Mouse (Mus musculus) lung, embryonic 15.5 days (tissue): ENCODE results near the gene Pdia3. TPM values are rescaled to one million over a fixed set of nuclear protein-coding genes. Genes with fewer than 3 reads are reported as not detected.

ENCODE experiments used
- ATAC-seq: fragments of 200-750 bp; cut with Nextera tagmentation; 2 replicates; pipeline ENCODE4 v1.8.0; 2017; ENCODE audit warnings: moderate number of reproducible peaks, borderline replicate concordance; ENCODE audit not compliant: low FRiP score, low TSS enrichment; ENCODE audit errors: extremely low read depth
- H3K27ac ChIP-seq: fragments of 300-500 bp; sonication (generic); 2 replicates; pipeline ENCODE4 v1.5.1; 2015; ENCODE audit warnings: moderate library complexity, mild to moderate bottlenecking, inconsistent platforms
- H3K27me3 ChIP-seq: fragments of 300-500 bp; sonication (generic); 2 replicates; pipeline ENCODE4 v1.6.1; 2015; ENCODE audit warnings: inconsistent platforms
- H3K36me3 ChIP-seq: fragments of 300-500 bp; sonication (generic); 2 replicates; pipeline ENCODE4 v1.6.1; 2015; ENCODE audit warnings: inconsistent platforms
- H3K4me1 ChIP-seq: fragments of 300-500 bp; sonication (generic); 2 replicates; pipeline ENCODE4 v1.6.1; 2015; ENCODE audit warnings: inconsistent platforms
- H3K4me2 ChIP-seq: fragments of 300-500 bp; sonication (generic); 2 replicates; pipeline ENCODE4 v1.6.1; 2015; ENCODE audit warnings: inconsistent platforms, mild to moderate bottlenecking, moderate library complexity
- H3K4me3 ChIP-seq: fragments of 300-500 bp; sonication (generic); 2 replicates; pipeline ENCODE4 v1.5.1; 2015; ENCODE audit warnings: mild to moderate bottlenecking, inconsistent platforms
- H3K9ac ChIP-seq: fragments of 300-500 bp; sonication (generic); 2 replicates; pipeline ENCODE4 v1.6.1; 2015; ENCODE audit warnings: inconsistent platforms
- H3K9me3 ChIP-seq: fragments of 300-500 bp; sonication (generic); 2 replicates; pipeline ENCODE4 v1.6.1; 2016; ENCODE audit warnings: inconsistent platforms
- WGBS: fragments of 180-500 bp; shearing (Covaris S2); methylation state at CpG from one replicate; pipeline ENCODE4 v1.1.7; 2015; 5-methylcytosine and 5-hydroxymethylcytosine counted together
- polyA plus RNA-seq: library from polyadenylated mRNA; unstranded; fragments of >200 nt; fragmentation: Nextera tagmentation; extraction: Ambion mirVana; gene quantifications from 2 replicates; pipeline ENCODE4 v1.2.1, GENCODE M21; 2015

Pdia3 gene
- polyA plus RNA-seq, 1 experiment from 2014 or later = 889 TPM

DNA sequence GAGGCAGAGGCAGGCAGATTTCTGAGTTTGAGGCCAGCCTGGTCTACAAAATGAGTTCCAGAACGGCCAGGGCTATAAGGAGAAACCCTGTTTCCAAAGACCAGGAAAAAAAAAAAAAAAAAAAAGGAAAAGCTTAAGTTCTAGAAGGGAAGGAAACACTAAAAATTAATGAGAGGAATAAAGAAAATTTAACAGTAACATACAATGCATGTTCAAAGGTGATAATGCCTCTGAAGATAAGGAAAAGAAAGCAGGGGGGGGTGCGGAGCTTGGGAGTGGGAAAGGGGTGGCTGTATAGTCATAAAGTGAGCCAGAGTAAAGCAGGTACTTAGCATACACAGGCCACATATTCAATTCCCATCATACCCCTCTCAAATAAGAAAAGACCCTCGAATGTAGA, 31.5 kb downstream of the Pdia3 start:
- WGBS = 75% methylated on average over 3 of the region's 3 CpGs

DNA sequence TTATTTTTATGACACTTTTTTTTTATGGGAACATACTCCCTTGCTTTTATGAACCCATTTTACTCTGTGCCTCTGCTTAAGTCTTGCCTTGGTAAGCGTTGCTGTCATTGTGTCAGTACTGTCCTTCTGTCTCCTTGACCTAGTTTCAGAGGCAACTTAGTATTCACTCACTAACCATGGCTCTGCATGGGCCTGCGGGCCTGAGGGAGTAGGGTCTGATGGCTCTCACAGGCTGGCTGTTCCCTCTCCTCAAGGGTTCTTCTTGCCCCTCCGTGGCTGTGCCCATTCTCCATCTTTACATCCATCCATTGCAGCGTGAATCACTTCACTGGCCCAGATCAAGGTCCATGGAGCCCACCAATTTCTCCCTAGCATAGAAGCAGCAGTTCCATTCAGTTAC, 32.9 kb downstream of the Pdia3 start:
- Histone ChIP-seq H3K9me3 (no peaks in the 10 kb centered on the region), H3K27ac (no peak overlapping the region), H3K4me2 (no peak overlapping the region), H3K27me3 (peaks cover 4% of the 10 kb centered on the region; the same call in 1 of the 2 replicates), H3K9ac (no peak overlapping the region), H3K4me1 (peaks cover 36% of the 10 kb centered on the region), H3K4me3 (no peak overlapping the region), H3K36me3 (peaks cover 4% of the 10 kb centered on the region)
- WGBS = 74% methylated on average over 4 of the region's 4 CpGs
- no peak for ATAC-seq

More for the DNA sequence above, 31.5 kb downstream of the Pdia3 start:
- H3K9ac ChIP-seq = no peak overlapping the region
- no peaks in the 10 kb centered on the region for H3K9me3 ChIP-seq
- no peak overlapping the region for H3K4me2 ChIP-seq
- no peak overlapping the region for H3K27ac ChIP-seq
- peaks cover 4% of the 10 kb centered on the region; the same call in 1 of the 2 replicates for H3K27me3 ChIP-seq
- H3K4me3 ChIP-seq = no peak overlapping the region
- no peak for ATAC-seq
- H3K36me3 ChIP-seq = no peaks in the 10 kb centered on the region
- peaks cover 25% of the 10 kb centered on the region for H3K4me1 ChIP-seq

DNA sequence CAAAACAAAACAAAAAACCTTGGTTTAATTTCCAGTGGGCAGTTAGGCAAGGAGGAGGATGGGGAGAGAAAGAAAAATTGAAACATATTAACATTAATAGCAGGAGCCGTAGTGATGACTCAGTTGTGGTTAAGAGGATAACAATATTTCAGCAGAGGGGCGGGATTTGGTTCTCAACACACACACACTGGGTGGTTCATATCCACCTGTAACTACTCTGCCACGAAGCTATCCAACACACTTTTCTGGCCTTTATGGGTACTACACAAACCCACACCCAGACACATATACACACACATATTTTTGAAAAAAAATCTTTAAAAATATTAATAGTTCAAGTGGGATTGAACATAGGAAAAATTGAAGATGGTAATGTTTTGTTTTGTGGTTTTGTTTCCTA, 33.4 kb downstream of the Pdia3 start:
- H3K4me3 ChIP-seq = no peak overlapping the region
- 81% methylated on average over 3 of the region's 3 CpGs for WGBS
- peaks cover 1% of the 10 kb centered on the region; the same call in 1 of the 2 replicates for H3K27me3 ChIP-seq
- H3K9ac ChIP-seq = no peak overlapping the region
- ATAC-seq = no peak
- peaks cover 32% of the 10 kb centered on the region for H3K4me1 ChIP-seq
- H3K27ac ChIP-seq = no peak overlapping the region
- H3K9me3 ChIP-seq = no peaks in the 10 kb centered on the region
- H3K36me3 ChIP-seq = peaks cover 5% of the 10 kb centered on the region
- H3K4me2 ChIP-seq = no peak overlapping the region

DNA sequence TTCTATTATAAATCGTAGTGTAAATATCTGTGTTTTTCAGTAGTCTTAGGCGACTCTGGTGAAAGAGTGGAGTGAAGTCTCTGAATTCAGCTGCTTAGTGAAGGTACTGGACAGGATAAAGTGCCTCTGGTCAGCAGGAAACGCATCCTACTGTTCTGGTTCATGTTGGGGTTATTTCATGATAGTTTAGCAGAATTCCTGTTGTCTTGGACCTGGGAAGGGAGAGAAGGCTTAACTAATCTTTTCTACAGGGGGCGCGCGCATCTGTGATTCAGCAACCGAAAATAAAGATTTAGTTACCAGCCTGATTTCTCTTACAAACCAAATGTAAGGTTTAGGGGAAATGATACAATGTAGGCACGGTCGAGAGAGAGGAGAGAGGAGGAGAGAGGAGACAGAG, 34.6 kb downstream of the Pdia3 start:
- WGBS = 10% methylated on average over 9 of the region's 9 CpGs

DNA sequence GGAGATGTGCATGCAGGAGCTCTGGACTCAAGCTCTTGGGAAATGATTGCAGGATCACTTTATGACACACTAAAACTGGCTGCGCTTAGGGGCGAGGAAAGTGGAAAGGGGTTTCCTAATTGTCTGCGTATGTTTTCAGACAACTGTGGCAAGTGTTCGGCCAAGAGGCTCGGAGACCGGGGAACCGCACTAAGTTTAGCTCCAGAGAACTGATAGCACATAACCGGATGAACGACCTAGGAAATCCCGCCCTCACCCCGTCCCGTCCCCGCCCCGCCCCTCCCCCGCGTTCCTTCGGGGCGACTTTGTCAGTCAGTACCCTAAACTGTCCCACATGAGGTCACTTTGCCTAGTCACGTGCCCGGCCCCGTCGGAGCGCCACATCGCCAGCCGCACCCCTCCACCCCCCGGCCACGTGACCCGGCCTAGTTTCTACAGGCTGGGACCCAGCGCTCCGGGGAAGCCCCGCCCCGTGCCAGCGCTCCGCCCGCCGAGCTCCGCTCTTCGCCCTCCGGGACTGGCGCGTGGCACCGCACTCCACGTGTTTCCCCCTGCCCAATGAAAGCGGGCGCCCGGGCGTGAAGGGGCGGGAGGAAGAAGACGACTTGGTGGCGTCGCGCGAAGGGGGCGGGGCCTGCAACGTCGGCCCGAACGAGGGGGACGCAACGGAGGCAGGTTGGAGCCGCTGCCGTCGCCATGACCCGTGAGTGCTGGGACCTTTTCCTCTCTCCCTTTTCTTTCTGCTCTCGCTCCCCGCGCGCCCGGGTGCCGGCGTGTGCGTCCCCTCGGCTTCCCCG, 35.4 kb downstream of the Pdia3 start, which contains the start of gene Serf2:
Gene Serf2, plus strand, starts transcription at position 457 of the 797 bp plus-strand sequence.
- H3K4me3 ChIP-seq = peak within 1 kb of the TSS; percentile 96
- ATAC-seq = peak; percentile 98
- H3K27ac ChIP-seq = peak within 1 kb of the TSS; percentile 96
- no peaks in the 10 kb centered on the region for H3K9me3 ChIP-seq
- peaks cover 24% of the 10 kb centered on the region for H3K4me1 ChIP-seq
- H3K9ac ChIP-seq = peak within 1 kb of the TSS; percentile 96
- under 1% methylated on average over 55 of the region's 74 CpGs for WGBS
- H3K4me2 ChIP-seq = peak within 1 kb of the TSS; percentile 84
- peaks cover 19% of the 10 kb centered on the region for H3K36me3 ChIP-seq
- H3K27me3 ChIP-seq = no peaks in the 10 kb centered on the region

More for the DNA sequence above, 34.6 kb downstream of the Pdia3 start:
- H3K36me3 ChIP-seq = peaks cover 17% of the 10 kb centered on the region
- H3K27me3 ChIP-seq = no peaks in the 10 kb centered on the region
- peak overlapping the region; percentile 96 for H3K4me3 ChIP-seq
- H3K27ac ChIP-seq = peak overlapping the region; percentile 96
- peak overlapping the region; percentile 42 for H3K9ac ChIP-seq
- peak overlapping the region; percentile 84 for H3K4me2 ChIP-seq
- peaks cover 26% of the 10 kb centered on the region for H3K4me1 ChIP-seq
- no peaks in the 10 kb centered on the region for H3K9me3 ChIP-seq
- ATAC-seq = no peak

DNA sequence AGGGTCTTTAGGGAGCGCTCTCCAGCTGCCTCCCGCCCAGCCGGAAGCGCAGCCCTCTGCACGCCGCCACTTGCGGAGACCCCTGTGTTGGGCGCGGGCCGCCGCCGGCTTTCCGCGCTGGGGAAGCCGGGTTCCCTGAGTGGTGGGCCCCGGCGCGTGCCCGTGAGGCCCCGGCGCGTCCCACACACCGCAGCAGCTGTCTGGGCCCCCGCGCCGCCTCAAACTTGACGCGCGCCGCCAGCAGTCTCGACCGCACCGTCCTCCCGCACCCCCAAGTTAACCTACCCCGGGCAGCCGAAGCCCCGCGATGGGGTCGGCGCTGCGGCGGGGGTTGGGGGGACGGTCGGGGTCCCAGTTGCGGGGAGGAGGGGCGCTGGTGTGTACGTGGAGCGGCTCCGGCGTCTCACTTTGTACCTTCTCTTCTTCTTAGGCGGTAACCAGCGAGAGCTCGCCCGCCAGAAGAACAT, 36.0 kb downstream of the Pdia3 start:
- Histone ChIP-seq H3K4me2 (peak overlapping the region; percentile 60), H3K9me3 (no peaks in the 10 kb centered on the region), H3K27me3 (no peaks in the 10 kb centered on the region), H3K4me1 (peaks cover 24% of the 10 kb centered on the region), H3K36me3 (peaks cover 19% of the 10 kb centered on the region), H3K9ac (peak overlapping the region; percentile 96), H3K4me3 (peak overlapping the region; percentile 96), H3K27ac (peak overlapping the region; percentile 94)
- ATAC-seq = peak; percentile 56; the same call in 1 of the 2 replicates
- WGBS = under 1% methylated on average over 53 of the region's 54 CpGs

DNA sequence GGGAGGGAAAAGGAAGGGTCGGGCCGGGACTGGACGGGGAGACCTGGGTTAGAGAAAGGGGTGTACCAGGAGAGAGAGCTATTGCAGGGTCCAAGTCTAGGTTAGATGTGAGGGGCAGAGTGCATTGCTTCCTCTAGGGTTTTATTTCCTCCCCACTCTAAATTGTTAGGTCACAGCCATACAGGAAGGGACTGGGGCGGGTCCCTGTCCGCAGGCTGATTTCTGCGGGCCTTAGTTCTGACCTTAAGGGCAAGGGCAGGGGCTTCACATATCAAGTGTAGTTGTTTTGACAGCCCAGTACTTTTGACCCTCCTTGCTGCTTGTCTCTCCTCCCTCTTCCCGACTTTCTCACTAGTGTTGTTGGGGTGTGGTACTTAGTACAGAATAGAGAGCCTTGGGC, 36.5 kb downstream of the Pdia3 start:
- Histone ChIP-seq H3K4me2 (peak overlapping the region; percentile 60), H3K4me3 (peak overlapping the region; percentile 96), H3K27me3 (no peaks in the 10 kb centered on the region), H3K9me3 (no peaks in the 10 kb centered on the region), H3K27ac (peak overlapping the region; percentile 94), H3K36me3 (peaks cover 21% of the 10 kb centered on the region), H3K9ac (peak overlapping the region; percentile 96), H3K4me1 (peaks cover 24% of the 10 kb centered on the region)
- no peak for ATAC-seq
- 1% methylated on average over 7 of the region's 7 CpGs for WGBS

DNA sequence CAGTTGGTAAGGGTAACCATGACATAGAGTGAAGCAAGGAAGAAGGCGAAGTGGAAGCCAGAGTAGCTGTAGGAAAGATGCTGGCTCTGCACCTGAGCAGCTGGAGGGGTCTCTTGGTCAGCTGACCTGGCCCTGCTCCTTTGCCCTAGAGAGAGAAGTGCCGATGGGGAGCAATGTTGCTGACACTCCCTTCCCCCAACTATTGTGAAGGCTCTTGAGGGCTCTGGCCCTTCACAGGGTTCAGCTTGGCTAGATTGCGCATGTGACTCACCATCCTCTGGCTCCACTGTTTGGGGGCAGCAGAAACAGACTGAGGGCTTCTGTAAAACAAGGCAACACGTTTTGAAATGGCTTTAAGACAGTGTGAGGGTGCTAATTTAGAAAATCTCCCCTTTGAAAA, 38.8 kb downstream of the Pdia3 start:
- Histone ChIP-seq H3K4me3 (no peak overlapping the region), H3K9me3 (no peaks in the 10 kb centered on the region), H3K4me2 (no peak overlapping the region), H3K9ac (no peak overlapping the region; the same call in 1 of the 2 replicates), H3K27ac (no peak overlapping the region), H3K27me3 (no peaks in the 10 kb centered on the region), H3K36me3 (peaks cover 23% of the 10 kb centered on the region), H3K4me1 (peaks cover 31% of the 10 kb centered on the region)
- WGBS = 68% methylated on average over 4 of the region's 4 CpGs
- no peak for ATAC-seq

DNA sequence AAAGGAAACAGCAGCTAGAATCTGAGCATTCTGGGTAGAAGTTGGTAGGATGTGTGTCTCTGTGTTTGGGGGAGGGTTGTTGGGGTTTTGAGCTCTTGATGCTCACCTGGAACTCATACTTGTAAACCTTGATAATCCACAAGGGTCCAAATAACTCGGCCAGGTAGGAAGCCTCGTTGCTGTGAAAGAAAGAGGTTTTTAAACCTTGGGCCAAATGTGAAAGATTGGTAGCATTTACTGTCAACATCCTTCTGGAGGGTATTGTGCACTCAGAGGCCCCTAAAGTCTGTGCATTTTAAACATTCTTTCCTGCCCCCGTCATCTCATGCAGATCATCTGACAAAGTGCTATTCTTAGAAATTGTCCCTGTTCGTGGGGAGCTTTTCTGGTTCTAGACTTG, 39.4 kb downstream of the Pdia3 start, which contains the start of gene Hypk:
Gene Hypk, plus strand, starts transcription at position 301 of the 400 bp plus-strand sequence.
- no peaks in the 10 kb centered on the region for H3K9me3 ChIP-seq
- no peak within 1 kb of the TSS for H3K27ac ChIP-seq
- 49% methylated on average over 4 of the region's 4 CpGs for WGBS
- H3K36me3 ChIP-seq = peaks cover 23% of the 10 kb centered on the region
- no peaks in the 10 kb centered on the region for H3K27me3 ChIP-seq
- no peak for ATAC-seq
- H3K4me1 ChIP-seq = peaks cover 30% of the 10 kb centered on the region
- no peak within 1 kb of the TSS for H3K4me2 ChIP-seq
- no peak within 1 kb of the TSS; the same call in 1 of the 2 replicates for H3K9ac ChIP-seq
- H3K4me3 ChIP-seq = no peak within 1 kb of the TSS

DNA sequence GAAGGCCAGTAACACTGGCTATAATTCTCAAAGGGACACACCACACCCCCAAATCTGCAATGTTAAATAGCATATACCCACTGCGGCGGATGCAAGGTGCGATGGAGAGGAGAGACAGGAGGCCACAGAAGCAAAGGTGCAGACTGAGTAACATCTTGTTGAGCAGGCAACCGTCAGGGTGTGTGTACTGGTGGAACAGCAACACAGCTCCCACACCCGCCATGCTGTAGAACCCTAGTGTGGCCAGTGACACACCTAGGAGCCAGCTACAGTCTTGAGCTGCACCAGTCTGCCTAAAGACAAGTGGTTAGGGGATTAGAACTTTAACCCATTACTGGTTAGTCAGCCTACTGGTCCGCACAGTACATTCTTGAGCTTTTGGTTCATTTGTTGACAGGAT, 40.3 kb downstream of the Pdia3 start:
- Histone ChIP-seq H3K4me1 (peaks cover 32% of the 10 kb centered on the region), H3K9ac (no peak overlapping the region), H3K9me3 (no peaks in the 10 kb centered on the region), H3K4me3 (no peak overlapping the region), H3K4me2 (no peak overlapping the region), H3K27ac (no peak overlapping the region), H3K36me3 (peaks cover 30% of the 10 kb centered on the region), H3K27me3 (no peaks in the 10 kb centered on the region)
- ATAC-seq = no peak
- 77% methylated on average over 6 of the region's 6 CpGs for WGBS

DNA sequence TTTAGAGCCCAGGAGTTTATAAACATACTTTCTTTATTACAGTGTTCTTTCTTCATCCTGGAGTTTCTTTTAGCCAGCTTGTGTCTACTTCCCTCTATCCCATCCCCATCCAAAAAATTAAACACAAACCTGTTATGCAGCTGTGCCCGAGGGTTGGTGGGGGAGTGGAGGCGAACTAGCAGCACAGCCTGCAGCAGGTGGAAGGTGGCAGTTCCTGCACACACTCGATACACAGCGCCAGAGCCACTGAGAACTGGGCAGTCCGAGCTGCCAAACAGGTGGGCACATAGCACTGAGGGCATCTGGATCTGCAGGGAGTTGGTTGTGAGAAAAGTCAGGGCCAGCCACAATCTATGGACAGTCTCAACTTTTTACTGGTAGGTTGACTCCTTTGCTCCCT, 42.0 kb downstream of the Pdia3 start:
- no peak overlapping the region for H3K9ac ChIP-seq
- H3K9me3 ChIP-seq = no peaks in the 10 kb centered on the region
- H3K4me2 ChIP-seq = no peak overlapping the region
- no peak overlapping the region for H3K27ac ChIP-seq
- 74% methylated on average over 5 of the region's 5 CpGs for WGBS
- peaks cover 42% of the 10 kb centered on the region for H3K36me3 ChIP-seq
- H3K4me3 ChIP-seq = no peak overlapping the region
- H3K27me3 ChIP-seq = no peaks in the 10 kb centered on the region
- no peak for ATAC-seq
- peaks cover 28% of the 10 kb centered on the region for H3K4me1 ChIP-seq
